Mouse (Mus musculus): ENCODE data around the gene Ppp1r13b. TPM values are rescaled to one million over a fixed set of nuclear protein-coding genes. Genes with fewer than 3 reads are reported as not detected.
A peak's percentile ranks its signal among the peaks of the same experiment; 100 is the strongest.
"Not testable (repeated sequence)": the region's sequence is repeated elsewhere in the genome, so short reads cannot be mapped to it uniquely, and the experiment has no call there.

Gene Ppp1r13b
- polyA plus RNA-seq, 1 experiment from 2014 or later = 13.6 TPM

- no peaks in the 10 kb centered on the region for H3K9me3 ChIP-seq (ENCODE audit: control insufficient read depth)
- WGBS = 36% methylated on average over 8 of the region's 8 CpGs
- 0 out of 2 replicates have a peak overlapping the region, but pooled peaks have one; percentile 8 for H3K9ac ChIP-seq (ENCODE audit: low read depth, low read length)
- no peaks in the 10 kb centered on the region; the same call in 1 of the 2 replicates for H3K36me3 ChIP-seq (ENCODE audit: control insufficient read depth, insufficient read depth)
- H3K4me1 ChIP-seq (replicated peaks; ENCODE audit: control insufficient read depth, insufficient read depth, low read length) = peaks cover 12% of the 10 kb centered on the region; the same call in 1 of the 2 replicates
- H3K4me2 ChIP-seq (replicated peaks; ENCODE audit: low read depth) = no peak overlapping the region
- H3K27me3 ChIP-seq (replicated peaks; ENCODE audit: control insufficient read depth, insufficient read depth, low read length) = no peaks in the 10 kb centered on the region
- no peak overlapping the region for H3K4me3 ChIP-seq (ENCODE audit: low read depth, low read length)
- H3K27ac ChIP-seq (ENCODE audit: low read depth, low read length) = peak overlapping the region; percentile 84
- no peak for ATAC-seq
- no peak for TF ChIP-seq CTCF (IDR thresholded peaks at IDR 0.05; ENCODE audit: low read depth)
These were observed 37.2 kb upstream of the Ppp1r13b start for GRCm38 (mm10) chr12:111945115-111945514.

GRCm38 (mm10) chr12:111944065-111944987 lies 36.4 kb upstream of the Ppp1r13b start:
- not testable (repeated sequence) for H3K9ac ChIP-seq (ENCODE audit: low read depth, low read length); H3K36me3 ChIP-seq (ENCODE audit: control insufficient read depth, insufficient read depth); H3K27me3 ChIP-seq (replicated peaks; ENCODE audit: control insufficient read depth, insufficient read depth, low read length); H3K9me3 ChIP-seq (ENCODE audit: control insufficient read depth)
- Histone ChIP-seq H3K27ac (ENCODE audit: low read depth, low read length) (peak overlapping the region; percentile 84), H3K4me3 (ENCODE audit: low read depth, low read length) (peak overlapping the region; percentile 0; the same call in 1 of the 2 replicates), H3K4me1 (replicated peaks; ENCODE audit: control insufficient read depth, insufficient read depth, low read length) (peaks cover 10% of the 10 kb centered on the region; the same call in 1 of the 2 replicates), H3K4me2 (replicated peaks; ENCODE audit: low read depth) (peak overlapping the region; percentile 54)
- WGBS = 37% methylated on average over 12 of the region's 20 CpGs
- peak; percentile 75 for ATAC-seq

- peak; percentile 0; the same call in 1 of the 2 replicates for ATAC-seq
- peak overlapping the region; percentile 0; the same call in 1 of the 2 replicates for H3K4me3 ChIP-seq (ENCODE audit: low read depth, low read length)
- no peaks in the 10 kb centered on the region; the same call in 1 of the 2 replicates for H3K36me3 ChIP-seq (ENCODE audit: control insufficient read depth, insufficient read depth)
- TF ChIP-seq CTCF (IDR thresholded peaks at IDR 0.05; ENCODE audit: low read depth) = no peak
- H3K27me3 ChIP-seq (replicated peaks; ENCODE audit: control insufficient read depth, insufficient read depth, low read length) = no peaks in the 10 kb centered on the region
- H3K9ac ChIP-seq (ENCODE audit: low read depth, low read length) = no peak overlapping the region
- peaks cover 6% of the 10 kb centered on the region; the same call in 1 of the 2 replicates for H3K4me1 ChIP-seq (replicated peaks; ENCODE audit: control insufficient read depth, insufficient read depth, low read length)
- 58% methylated on average over 10 of the region's 10 CpGs for WGBS
- peak overlapping the region; percentile 84 for H3K27ac ChIP-seq (ENCODE audit: low read depth, low read length)
- peak overlapping the region; percentile 54 for H3K4me2 ChIP-seq (replicated peaks; ENCODE audit: low read depth)
- H3K9me3 ChIP-seq (ENCODE audit: control insufficient read depth) = no peaks in the 10 kb centered on the region
These were observed 35.6 kb upstream of the Ppp1r13b start for GRCm38 (mm10) chr12:111943421-111944064.

- H3K4me1 ChIP-seq (replicated peaks; ENCODE audit: control insufficient read depth, insufficient read depth, low read length) = peaks cover 15% of the 10 kb centered on the region
- no peak for ATAC-seq
- no peaks in the 10 kb centered on the region for H3K9me3 ChIP-seq (ENCODE audit: control insufficient read depth)
- H3K27ac ChIP-seq (ENCODE audit: low read depth, low read length) = no peak overlapping the region
- WGBS = 24% methylated on average over 1 of the region's 1 CpGs
- H3K9ac ChIP-seq (ENCODE audit: low read depth, low read length) = no peak overlapping the region
- no peaks in the 10 kb centered on the region; the same call in 1 of the 2 replicates for H3K36me3 ChIP-seq (ENCODE audit: control insufficient read depth, insufficient read depth)
- H3K4me2 ChIP-seq (replicated peaks; ENCODE audit: low read depth) = no peak overlapping the region
- no peak overlapping the region for H3K4me3 ChIP-seq (ENCODE audit: low read depth, low read length)
- no peak for TF ChIP-seq CTCF (IDR thresholded peaks at IDR 0.05; ENCODE audit: low read depth)
- no peaks in the 10 kb centered on the region for H3K27me3 ChIP-seq (replicated peaks; ENCODE audit: control insufficient read depth, insufficient read depth, low read length)
These were observed 30.8 kb upstream of the Ppp1r13b start for GRCm38 (mm10) chr12:111938623-111939177.

- peak; percentile 85 for ATAC-seq
- Histone ChIP-seq H3K4me1 (replicated peaks; ENCODE audit: control insufficient read depth, insufficient read depth, low read length) (peaks cover 25% of the 10 kb centered on the region), H3K27ac (ENCODE audit: low read depth, low read length) (peak overlapping the region; percentile 83), H3K36me3 (ENCODE audit: control insufficient read depth, insufficient read depth) (no peaks in the 10 kb centered on the region), H3K27me3 (replicated peaks; ENCODE audit: control insufficient read depth, insufficient read depth, low read length) (no peaks in the 10 kb centered on the region), H3K9ac (ENCODE audit: low read depth, low read length) (0 out of 2 replicates have a peak overlapping the region, but pooled peaks have one; percentile 2), H3K4me2 (replicated peaks; ENCODE audit: low read depth) (peak overlapping the region; percentile 54), H3K9me3 (ENCODE audit: control insufficient read depth) (no peaks in the 10 kb centered on the region), H3K4me3 (ENCODE audit: low read depth, low read length) (peak overlapping the region; percentile 18)
- no peak for TF ChIP-seq CTCF (IDR thresholded peaks at IDR 0.05; ENCODE audit: low read depth)
- WGBS = 14% methylated on average over 24 of the region's 24 CpGs
These were observed 29.0 kb upstream of the Ppp1r13b start for GRCm38 (mm10) chr12:111936706-111937550.
